Comparison of ENCODE assay signal across 8 mouse cellular contexts in the genomic region with DNA sequence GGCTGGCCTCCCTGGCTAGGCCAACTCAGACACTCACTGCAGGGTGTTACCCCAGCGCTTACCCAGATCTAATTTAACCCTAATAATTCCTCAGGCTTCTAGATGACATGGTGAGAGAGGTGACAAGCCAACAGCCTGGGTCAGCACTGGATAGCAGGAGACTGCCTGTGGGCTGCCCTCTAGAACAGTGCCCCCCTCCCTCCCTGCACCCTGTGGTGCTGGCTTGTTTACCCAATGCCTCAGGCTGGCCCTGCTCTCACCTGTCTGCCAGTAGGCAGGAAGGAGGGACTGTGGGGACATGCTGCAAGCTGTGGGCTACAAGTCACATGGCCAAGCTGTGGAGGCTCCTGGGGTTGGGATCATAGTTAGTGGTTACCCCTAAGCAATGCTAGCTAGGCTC. TPM values are rescaled to one million over a fixed set of nuclear protein-coding genes. Genes with fewer than 3 reads are reported as not detected.
DNase-seq lines count a peak whose midpoint lies in the region; ATAC-seq and TF ChIP-seq lines count a peak whose summit lies in the region.
"Had no signal": no experiment of that assay in that cellular context is flagged by ENCODE, and none has a peak within 500 bp of the region (broad histone marks: within the 10 kb centered on the region; RNA-seq: fewer than 3 reads in every experiment).

No protein-coding gene starts in this region.

- whole genome bisulfite sequencing in lung, embryonic 14.5 days = 75% methylated on average over 1 of the region's 1 CpGs
- WGBS in hindbrain, embryonic 16.5 days = 80% methylated on average over 1 of the region's 1 CpGs
- WGBS in neural tube, embryonic 15.5 days = 88% methylated on average over 1 of the region's 1 CpGs

- no peak for TF ChIP-seq CTCF in lung, embryonic 14.5 days (IDR thresholded peaks at IDR 0.05; ENCODE audit: low read depth)

- H3K4me3 ChIP-seq in lung, embryonic 14.5 days (ENCODE audit: low read depth, low read length) = peak overlapping the region; percentile 81; the same call in 1 of the 2 replicates
- H3K4me3 ChIP-seq in hindbrain, embryonic 16.5 days (ENCODE audit: low read length) = no peak overlapping the region
- no peak overlapping the region for H3K4me3 ChIP-seq in neural tube, embryonic 15.5 days (replicated peaks)

- no peaks in the 10 kb centered on the region for H3K27me3 ChIP-seq in lung, embryonic 14.5 days (ENCODE audit: insufficient read depth, low read length)
- H3K27me3 ChIP-seq in hindbrain, embryonic 16.5 days (replicated peaks; ENCODE audit: control insufficient read depth, insufficient read depth, low read length) = no peaks in the 10 kb centered on the region
- no peaks in the 10 kb centered on the region for H3K27me3 ChIP-seq in neural tube, embryonic 15.5 days (replicated peaks)
- H3K27me3 ChIP-seq: limb, embryonic 15.5 days had no signal

- H3K4me2 ChIP-seq in lung, embryonic 14.5 days = peak overlapping the region; percentile 77
- H3K4me2 ChIP-seq in hindbrain, embryonic 16.5 days (ENCODE audit: low read length) = peak overlapping the region; percentile 94
- H3K4me2 ChIP-seq in neural tube, embryonic 15.5 days = peak overlapping the region; percentile 85

- ATAC-seq in lung, embryonic 14.5 days (ENCODE audit: insufficient read depth) = no peak
- ATAC-seq in hindbrain, embryonic 16.5 days = no peak
- no peak for ATAC-seq in neural tube, embryonic 15.5 days (ENCODE audit: low FRiP score)

- no peaks in the 10 kb centered on the region for H3K9me3 ChIP-seq in lung, embryonic 14.5 days (ENCODE audit: low read depth, low read length)
- no peaks in the 10 kb centered on the region for H3K9me3 ChIP-seq in hindbrain, embryonic 16.5 days (ENCODE audit: control insufficient read depth, low read length)
- H3K9me3 ChIP-seq in neural tube, embryonic 15.5 days (replicated peaks) = no peaks in the 10 kb centered on the region
- H3K9me3 ChIP-seq: limb, embryonic 15.5 days had no signal

- H3K27ac ChIP-seq in lung, embryonic 14.5 days (ENCODE audit: low read depth) = no peak overlapping the region
- H3K27ac ChIP-seq in hindbrain, embryonic 16.5 days (ENCODE audit: low read depth, low read length) = no peak overlapping the region
- no peak overlapping the region for H3K27ac ChIP-seq in neural tube, embryonic 15.5 days (replicated peaks)
- H3K27ac ChIP-seq: limb, embryonic 15.5 days had no signal

- peaks cover 6% of the 10 kb centered on the region for H3K4me1 ChIP-seq in lung, embryonic 14.5 days (ENCODE audit: insufficient read depth)
- peaks cover 29% of the 10 kb centered on the region for H3K4me1 ChIP-seq in hindbrain, embryonic 16.5 days (ENCODE audit: control insufficient read depth, insufficient read depth, low read depth, low read length)
- H3K4me1 ChIP-seq in neural tube, embryonic 15.5 days = peaks cover 51% of the 10 kb centered on the region

- no peak for DNase-seq in lung, embryonic 14.5 days
- no peak for DNase-seq in lung, postnatal 4 days
- peak; percentile 75 to 80 for DNase-seq in cerebellum, postnatal 25 days
- DNase-seq in layer of hippocampus, adult 9-10 months (ENCODE audit: low spot score) = no peak
- no peak for DNase-seq in adrenal gland, adult 18-20 months (ENCODE audit: low spot score in 2 of 2)

- peaks cover 60% of the 10 kb centered on the region for H3K36me3 ChIP-seq in lung, embryonic 14.5 days (ENCODE audit: insufficient read depth)
- peaks cover 26% of the 10 kb centered on the region for H3K36me3 ChIP-seq in hindbrain, embryonic 16.5 days (ENCODE audit: control insufficient read depth, insufficient read depth, low read length)
- peaks cover 34% of the 10 kb centered on the region for H3K36me3 ChIP-seq in neural tube, embryonic 15.5 days

- H3K9ac ChIP-seq in lung, embryonic 14.5 days = no peak overlapping the region
- no peak overlapping the region for H3K9ac ChIP-seq in hindbrain, embryonic 16.5 days (ENCODE audit: low read depth, low read length)
- 0 out of 2 replicates have a peak overlapping the region, but pooled peaks have one; percentile 10 for H3K9ac ChIP-seq in neural tube, embryonic 15.5 days (replicated peaks)
- H3K9ac ChIP-seq: limb, embryonic 15.5 days had no signal

RNA-seq across cellular contexts. Expression of a gene that starts 2.9 kb away (rescaled TPM):
- 842 and 871 TPM in 2 replicates for polyA plus RNA-seq in lung, embryonic 14.5 days (2014; fragmentation: Nextera tagmentation; extraction: Ambion mirVana)
- polyA plus RNA-seq in hindbrain, embryonic 16.5 days (2015; fragmentation: Nextera tagmentation; extraction: Ambion mirVana) = 1,077 and 1,193 TPM in 2 replicates
- polyA plus RNA-seq in neural tube, embryonic 15.5 days (2015; fragmentation: Nextera tagmentation; extraction: Ambion mirVana) = 958 and 1,001 TPM in 2 replicates
- 100 to 1,000 TPM; 618 to 637 TPM for total RNA-seq in adrenal gland, adult 18-20 months (2021)

RNA-seq across cellular contexts. Expression of a gene that starts 9.3 kb away (rescaled TPM):
- polyA plus RNA-seq in lung, embryonic 14.5 days (2014; fragmentation: Nextera tagmentation; extraction: Ambion mirVana) = 0.14 TPM in 1 of 2 replicates, not detected in the other
- 1.2 and 1.4 TPM in 2 replicates for polyA plus RNA-seq in hindbrain, embryonic 16.5 days (2015; fragmentation: Nextera tagmentation; extraction: Ambion mirVana)
- polyA plus RNA-seq in neural tube, embryonic 15.5 days (2015; fragmentation: Nextera tagmentation; extraction: Ambion mirVana) = 2.0 and 3.0 TPM in 2 replicates
- total RNA-seq in adrenal gland, adult 18-20 months (2021) = 1 to 10 TPM; 6.1 to 9.4 TPM

RNA-seq across cellular contexts. Expression of a gene that starts 18.3 kb away (rescaled TPM):
- polyA plus RNA-seq in lung, embryonic 14.5 days (2014; fragmentation: Nextera tagmentation; extraction: Ambion mirVana) = 0.24 and 0.84 TPM in 2 replicates
- polyA plus RNA-seq in hindbrain, embryonic 16.5 days (2015; fragmentation: Nextera tagmentation; extraction: Ambion mirVana) = 1.7 TPM in 2 replicates
- 1.1 TPM in 2 replicates for polyA plus RNA-seq in neural tube, embryonic 15.5 days (2015; fragmentation: Nextera tagmentation; extraction: Ambion mirVana)
- 1 to 10 TPM; 1.2 to 1.3 TPM for total RNA-seq in adrenal gland, adult 18-20 months (2021)

RNA-seq across cellular contexts. Expression of a gene that starts 25.2 kb away (rescaled TPM):
- 88.2 and 92.9 TPM in 2 replicates for polyA plus RNA-seq in lung, embryonic 14.5 days (2014; fragmentation: Nextera tagmentation; extraction: Ambion mirVana)
- 73.5 and 84.7 TPM in 2 replicates for polyA plus RNA-seq in hindbrain, embryonic 16.5 days (2015; fragmentation: Nextera tagmentation; extraction: Ambion mirVana)
- 83.0 and 83.4 TPM in 2 replicates for polyA plus RNA-seq in neural tube, embryonic 15.5 days (2015; fragmentation: Nextera tagmentation; extraction: Ambion mirVana)
- total RNA-seq in adrenal gland, adult 18-20 months (2021) = 100 to 1,000 TPM in 1 of 2 experiments, 10 to 100 TPM in 1; 87.6 to 120 TPM

RNA-seq across cellular contexts. Expression of a gene that starts 38.0 kb away (rescaled TPM):
- 56.4 and 62.4 TPM in 2 replicates for polyA plus RNA-seq in lung, embryonic 14.5 days (2014; fragmentation: Nextera tagmentation; extraction: Ambion mirVana)
- 107 and 124 TPM in 2 replicates for polyA plus RNA-seq in hindbrain, embryonic 16.5 days (2015; fragmentation: Nextera tagmentation; extraction: Ambion mirVana)
- polyA plus RNA-seq in neural tube, embryonic 15.5 days (2015; fragmentation: Nextera tagmentation; extraction: Ambion mirVana) = 109 and 115 TPM in 2 replicates
- 10 to 100 TPM; 29.6 to 34.4 TPM for total RNA-seq in adrenal gland, adult 18-20 months (2021)

Comparison
In these comparisons a context has a peak if more than half of its experiments do, and no peak if none do; other contexts are left out.
1. DNase-seq: peak in cerebellum, postnatal 25 days (2 of 2); none in lung, embryonic 14.5 days (single experiment), lung, postnatal 4 days (0 of 2), layer of hippocampus, adult 9-10 months (single experiment) and adrenal gland, adult 18-20 months (0 of 2).
2. Peak in every context shown above with its lines, with median percentiles within 50 percentile points of each other: H3K4me2 ChIP-seq.